Comparison of ENCODE assay signal across 8 mouse cellular contexts in genomic region chr15:6231308-6232103, GRCm38 (mm10).
DNase-seq lines count a peak whose midpoint lies in the region; TF ChIP-seq lines count a peak whose summit lies in the region.

No protein-coding gene starts in this region.

- peaks cover 11 to 13% of the 10 kb centered on the region in 2 experiments for H3K4me1 ChIP-seq in MEL (ENCODE audit: control insufficient read depth in 1 of 2, insufficient read depth in 2 of 2, low read length in 2 of 2)

- H3K27ac ChIP-seq in MEL (ENCODE audit: control insufficient read depth, low read depth, low read length) = peak overlapping the region; percentile 77

- H3K9me3 ChIP-seq in MEL (replicated peaks; ENCODE audit: insufficient read depth, low read length) = no peaks in the 10 kb centered on the region

- peak in 1 of 2 experiments; percentile 41; a peak in 1 of 4 replicates for TF ChIP-seq EP300 in MEL (IDR thresholded peaks at IDR 0.05; ENCODE audit: low read depth in 1 of 2, low read length in 2 of 2)

- peak; percentile 22 for DNase-seq in adrenal gland, adult 18-20 months (ENCODE audit: low spot score in 2 of 2)
- no peak for DNase-seq in adrenal gland, postnatal 4 days (ENCODE audit: low spot score in 2 of 2)
- peak; percentile 41 for DNase-seq in kidney, postnatal 14 days
- no peak for DNase-seq in kidney, adult 9 months
- DNase-seq in MEL (ENCODE audit: low read depth, low spot score) = peak; percentile 79
- DNase-seq in heart, postnatal 10 days = peak; percentile 28 to 39
- no peak for DNase-seq in urinary bladder, postnatal 36 days (ENCODE audit: low spot score in 2 of 2)
- DNase-seq in urinary bladder, adult 18-20 months (ENCODE audit: low spot score in 2 of 2) = no peak

- no peaks in the 10 kb centered on the region for H3K27me3 ChIP-seq in MEL (ENCODE audit: control insufficient read depth in 1 of 2, insufficient read depth in 2 of 2, low read length in 2 of 2)

- H3K4me3 ChIP-seq in MEL (ENCODE audit: control insufficient read depth in 1 of 2, insufficient read depth in 1 of 2, low read depth in 2 of 2, low read length in 2 of 2) = peak overlapping the region; percentile 25 to 48

- no peak for TF ChIP-seq CTCF in MEL (IDR thresholded peaks at IDR 0.05 in 2 of 3, conservative IDR thresholded peaks at IDR 0.05 in 1 of 3; ENCODE audit: control insufficient read depth in 1 of 3, insufficient read depth in 1 of 3, low read depth in 2 of 3, low read length in 3 of 3, poor library complexity in 1 of 3, severe bottlenecking in 1 of 3)

- TF ChIP-seq POLR2A in MEL (IDR thresholded peaks at IDR 0.05; ENCODE audit: control insufficient read depth in 1 of 2, insufficient read depth in 1 of 2, low read depth in 1 of 2, low read length in 2 of 2, poor library complexity in 1 of 2) = no peak

- H3K9ac ChIP-seq in MEL (ENCODE audit: control insufficient read depth, low read depth, low read length, poor library complexity, severe bottlenecking) = peak overlapping the region; percentile 38

- intact Hi-C loops in heart, postnatal 10 days (cut with DNase I) = no loop called here

- H3K79me2 ChIP-seq in MEL (ENCODE audit: control insufficient read depth, insufficient read depth, low read length, poor library complexity) = no peaks in the 10 kb centered on the region

- peaks cover 0 to 14% of the 10 kb centered on the region in 2 experiments; a peak in 2 of 4 replicates for H3K36me3 ChIP-seq in MEL (ENCODE audit: control insufficient read depth in 1 of 2, insufficient read depth in 2 of 2, low read length in 2 of 2)

- TF ChIP-seq RAD21 in MEL (IDR thresholded peaks at IDR 0.05; ENCODE audit: low read depth, low read length) = no peak

TF ChIP-seq in MEL, 35 proteins besides CTCF, POLR2A, EP300 and RAD21:
- no peak for TF ChIP-seq POLR2AphosphoS5 (IDR thresholded peaks at IDR 0.05; ENCODE audit: borderline replicate concordance, low read depth, low read length)
- TF ChIP-seq ETS1 (IDR thresholded peaks at IDR 0.05; ENCODE audit: low read depth, low read length) = peak; percentile 64
- TF ChIP-seq HCFC1 (IDR thresholded peaks at IDR 0.05; ENCODE audit: low read depth, low read length) = no peak
- TF ChIP-seq GATA1 (IDR thresholded peaks at IDR 0.05; ENCODE audit: low read depth, low read length) = peak; percentile 38; the same call in 1 of the 2 replicates
- no peak for TF ChIP-seq NELFE (IDR thresholded peaks at IDR 0.05; ENCODE audit: low read depth, low read length)
- no peak for TF ChIP-seq SMC3 (IDR thresholded peaks at IDR 0.05; ENCODE audit: low read depth, low read length)
- TF ChIP-seq GABPA (IDR thresholded peaks at IDR 0.05; ENCODE audit: low read depth, low read length) = no peak
- no peak for TF ChIP-seq ZC3H11A (IDR thresholded peaks at IDR 0.05; ENCODE audit: low read depth, low read length)
- no peak for TF ChIP-seq SIN3A (IDR thresholded peaks at IDR 0.05; ENCODE audit: low read length)
- TF ChIP-seq UBTF (IDR thresholded peaks at IDR 0.05; ENCODE audit: borderline replicate concordance, insufficient read depth, low read depth, low read length) = no peak
- TF ChIP-seq MXI1 (IDR thresholded peaks at IDR 0.05; ENCODE audit: low read depth, low read length) = no peak
- no peak for TF ChIP-seq TBP (IDR thresholded peaks at IDR 0.05; ENCODE audit: low read depth, low read length)
- TF ChIP-seq ZMIZ1 (IDR thresholded peaks at IDR 0.05; ENCODE audit: low read depth, low read length) = no peak
- no peak for TF ChIP-seq E2F4 (IDR thresholded peaks at IDR 0.05; ENCODE audit: borderline replicate concordance, low read depth, low read length)
- TF ChIP-seq CHD2 (IDR thresholded peaks at IDR 0.05; ENCODE audit: low read length) = no peak
- no peak for TF ChIP-seq MEF2A (IDR thresholded peaks at IDR 0.05; ENCODE audit: extremely low read depth, insufficient replicate concordance, low read depth, low read length, poor library complexity, severe bottlenecking)
- TF ChIP-seq ZKSCAN1 (IDR thresholded peaks at IDR 0.05; ENCODE audit: low read depth, low read length) = no peak

Comparison
In these comparisons a context has a peak if more than half of its experiments do, and no peak if none do; other contexts are left out.
1. DNase-seq: peak in adrenal gland, adult 18-20 months (2 of 2), kidney, postnatal 14 days (single experiment), MEL (single experiment) and heart, postnatal 10 days (2 of 2); none in adrenal gland, postnatal 4 days (0 of 2), kidney, adult 9 months (single experiment), urinary bladder, postnatal 36 days (0 of 2) and urinary bladder, adult 18-20 months (0 of 2).